Mouse (Mus musculus) G1E-ER4 (cell line): ENCODE data around the gene Gtpbp3. TPM values are rescaled to one million over a fixed set of nuclear protein-coding genes. Genes with fewer than 3 reads are reported as not detected.

ENCODE experiments used
- GATA1 ChIP-seq: IDR thresholded peaks from one replicate; pipeline ENCODE4 v1.8.0; 2012; ENCODE audit warnings: low read length, inconsistent platforms
- polyA plus RNA-seq: library from polyadenylated mRNA; stranded (reverse); fragments of >175 nt; gene quantifications from 2 replicates; pipeline ENCODE4 v1.2.3, GENCODE M21; 2012

The Gtpbp3 gene
- polyA plus RNA-seq, 1 experiment = 51.0 TPM

DNA sequence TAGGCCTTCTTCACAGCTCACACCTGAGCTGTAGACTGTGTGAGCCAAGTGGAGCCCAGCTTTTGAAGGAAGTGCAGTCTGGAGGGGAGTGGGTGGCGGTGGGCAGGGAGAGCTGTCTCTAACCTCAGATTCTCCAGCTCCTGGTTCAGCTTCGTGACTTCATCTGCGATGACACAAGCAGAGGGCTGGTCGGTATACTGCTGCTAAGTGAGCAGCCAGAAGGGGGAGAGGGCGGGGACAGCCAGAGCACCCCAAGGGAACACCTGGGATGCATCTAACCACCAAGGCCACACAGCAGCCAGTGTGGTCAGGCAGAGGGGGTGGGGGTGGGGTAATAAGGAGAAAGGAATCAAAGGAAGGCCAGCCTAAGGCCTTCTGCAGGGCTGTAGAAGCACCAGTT, 47.8 kb downstream of the Gtpbp3 start:
- TF ChIP-seq GATA1 = no peak

DNA sequence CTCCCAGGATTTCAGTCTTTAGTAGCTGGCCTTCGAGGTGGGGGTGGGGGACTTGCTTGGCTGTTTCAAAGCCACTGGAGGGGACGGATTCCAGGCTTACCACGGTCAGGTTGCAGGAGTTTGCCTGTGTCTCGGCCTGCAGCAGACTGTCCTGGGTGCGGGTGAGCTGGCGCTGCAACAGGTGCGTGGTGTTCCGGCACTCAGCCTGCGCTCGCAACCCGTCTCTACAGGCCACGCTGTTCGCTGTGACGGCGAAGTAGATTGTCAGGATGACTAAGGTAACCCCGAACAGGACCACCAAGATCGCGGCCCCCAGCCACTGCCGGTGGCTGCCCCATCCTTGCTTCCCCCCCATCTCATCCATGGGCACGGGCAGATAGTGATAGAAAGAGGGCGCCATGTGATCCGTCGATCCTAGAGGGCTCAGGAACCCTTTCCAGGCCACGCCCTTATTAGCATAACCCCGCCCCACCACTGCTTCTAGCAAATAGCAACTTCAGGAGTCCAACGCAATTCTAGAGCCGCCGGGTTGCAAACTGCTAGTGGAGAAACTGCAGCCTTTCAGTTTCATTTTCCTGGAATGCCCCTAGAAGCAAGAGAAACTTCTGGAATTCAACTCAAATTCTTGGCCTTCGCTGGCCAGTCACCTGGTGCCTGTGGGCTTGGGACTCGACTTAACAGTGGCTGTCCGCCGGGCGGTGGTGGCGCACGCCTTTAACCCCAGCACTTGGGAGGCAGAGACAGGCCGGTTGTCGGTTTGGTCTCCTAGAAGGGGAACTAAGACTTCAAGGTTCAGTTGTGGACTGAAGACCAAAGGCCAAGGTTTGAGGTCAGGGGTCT, 49.3 kb downstream of the Gtpbp3 start, which contains the start of gene Bst2:
TSS of gene Bst2 (minus strand) at position 429 of the 840 bp plus-strand sequence.
- TF ChIP-seq GATA1 = no peak

GRCm38 (mm10) chr8:71542632-71543343, 54.9 kb downstream of the Gtpbp3 start, which contains the start of gene Mvb12a:
Gene Mvb12a (plus strand): TSS chr8:71542922.
- peak; percentile 21 for TF ChIP-seq GATA1

GRCm38 (mm10) chr8:71543755-71544154, 55.9 kb downstream of the Gtpbp3 start:
- no peak for TF ChIP-seq GATA1

- no peak for TF ChIP-seq GATA1
Observed at GRCm38 (mm10) chr8:71545053-71545452, 57.1 kb downstream of the Gtpbp3 start.

- TF ChIP-seq GATA1 = no peak
Observed at GRCm38 (mm10) chr8:71547590-71547989, 59.7 kb downstream of the Gtpbp3 start.

Other genes with a start within 250 kb of the Gtpbp3 start
- 56.8 and 57.3 TPM in 2 replicates for gene Myo9b, start 215.4 kb upstream of the Gtpbp3 start, polyA plus RNA-seq
- 15.7 and 24.4 TPM in 2 replicates for gene Haus8, start 215.2 kb upstream of the Gtpbp3 start, polyA plus RNA-seq
- gene Use1, start 121.3 kb upstream of the Gtpbp3 start, polyA plus RNA-seq = 183 and 196 TPM in 2 replicates
- 51.3 and 71.7 TPM in 2 replicates for gene Ocel1, start 116.8 kb upstream of the Gtpbp3 start, polyA plus RNA-seq
- gene Nr2f6, start 106.1 kb upstream of the Gtpbp3 start, polyA plus RNA-seq = 63.4 and 72.0 TPM in 2 replicates
- gene Ushbp1, start 92.3 kb upstream of the Gtpbp3 start, polyA plus RNA-seq = 0.04 and 0.10 TPM in 2 replicates
- 146 and 153 TPM in 2 replicates for gene Babam1, start 91.2 kb upstream of the Gtpbp3 start, polyA plus RNA-seq
- 39.7 and 50.9 TPM in 2 replicates for gene Ankle1, start 82.1 kb upstream of the Gtpbp3 start, polyA plus RNA-seq
- 18.9 and 25.3 TPM in 2 replicates for gene Abhd8, start 24.4 kb upstream of the Gtpbp3 start, polyA plus RNA-seq
- 221 and 248 TPM in 2 replicates for gene Mrpl34, start 23.1 kb upstream of the Gtpbp3 start, polyA plus RNA-seq
- 284 and 345 TPM in 2 replicates for gene Dda1, start 18.9 kb upstream of the Gtpbp3 start, polyA plus RNA-seq
- 1.1 and 1.2 TPM in 2 replicates for gene Ano8, start 2.1 kb upstream of the Gtpbp3 start, polyA plus RNA-seq
- 1.9 and 2.4 TPM in 2 replicates for gene Plvap, start 23.6 kb downstream of the Gtpbp3 start, polyA plus RNA-seq
- not detected in 2 replicates for gene Ccdc194, start 37.6 kb downstream of the Gtpbp3 start, polyA plus RNA-seq
- 17.1 and 18.8 TPM in 2 replicates for gene Bst2, start 49.4 kb downstream of the Gtpbp3 start, polyA plus RNA-seq
- gene Mvb12a, start 54.8 kb downstream of the Gtpbp3 start, polyA plus RNA-seq = 135 and 147 TPM in 2 replicates
- gene Tmem221, start 70.8 kb downstream of the Gtpbp3 start, polyA plus RNA-seq = not detected in 2 replicates
- not detected in 2 replicates for gene Nxnl1, start 78.5 kb downstream of the Gtpbp3 start, polyA plus RNA-seq
- not detected in 2 replicates for gene Slc27a1, start 80.8 kb downstream of the Gtpbp3 start, polyA plus RNA-seq
- 435 and 550 TPM in 2 replicates for gene Pgls, start 104.1 kb downstream of the Gtpbp3 start, polyA plus RNA-seq
- gene Fam129c, start 109.5 kb downstream of the Gtpbp3 start, polyA plus RNA-seq = 7.9 and 8.6 TPM in 2 replicates
- gene Colgalt1, start 122.9 kb downstream of the Gtpbp3 start, polyA plus RNA-seq = 41.9 and 53.0 TPM in 2 replicates
- 0.41 and 0.52 TPM in 2 replicates for gene Unc13a, start 183.7 kb downstream of the Gtpbp3 start, polyA plus RNA-seq
- 27.6 and 33.8 TPM in 2 replicates for gene Jak3, start 188.2 kb downstream of the Gtpbp3 start, polyA plus RNA-seq
- 4.6 and 5.5 TPM in 2 replicates for gene Insl3, start 201.1 kb downstream of the Gtpbp3 start, polyA plus RNA-seq
- 0.02 TPM in 1 of 2 replicates, not detected in the other for gene B3gnt3, start 213.7 kb downstream of the Gtpbp3 start, polyA plus RNA-seq
- 32.9 and 36.1 TPM in 2 replicates for gene Fcho1, start 237.6 kb downstream of the Gtpbp3 start, polyA plus RNA-seq